ENCODE assay signal across 20 mouse cellular contexts in the genomic region with DNA sequence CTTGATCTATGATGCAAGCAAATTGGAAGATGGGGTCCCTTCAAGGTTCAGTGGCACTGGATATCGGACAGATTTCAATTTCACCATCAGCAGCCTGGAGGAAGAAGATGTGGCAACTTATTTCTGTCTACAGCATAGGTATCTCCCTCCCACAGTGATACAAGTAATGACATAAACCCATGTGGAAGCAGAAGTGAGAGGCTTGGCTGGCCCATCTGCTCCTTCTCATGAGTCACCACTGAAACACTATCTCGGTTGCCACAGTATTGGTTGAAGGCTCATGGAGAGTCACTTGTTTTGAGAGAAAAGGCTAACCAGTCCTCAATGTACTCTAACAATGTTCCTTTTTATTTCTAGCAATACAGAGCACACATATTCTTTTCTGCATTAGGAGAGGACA.
A peak's percentile ranks its signal among the peaks of the same experiment; 100 is the strongest.
DNase-seq lines count a peak whose midpoint lies in the region; ATAC-seq and TF ChIP-seq lines count a peak whose summit lies in the region.
"Had no signal": no experiment of that assay in that cellular context is flagged by ENCODE, and none has a peak within 500 bp of the region (broad histone marks: within the 10 kb centered on the region; RNA-seq: fewer than 3 reads in every experiment).

No protein-coding gene starts in this region.

- peak; percentile 100 for ATAC-seq in frontal cortex, adult (ENCODE audit: low TSS enrichment)
- ATAC-seq: CD4-positive, CD25-positive, alpha-beta regulatory T cell, adult 4 months; inflammation-experienced regulatory T-cells, adult 6 months; midbrain, embryonic 16.5 days had no signal

- H3K27ac ChIP-seq in layer of hippocampus, adult 2 months = no peak overlapping the region
- H3K27ac ChIP-seq: embryonic facial prominence, embryonic 10.5 days; hindbrain, embryonic 13.5 days; neural tube, embryonic 15.5 days had no signal

- no peak for TF ChIP-seq CTCF in layer of hippocampus, adult 2 months (conservative IDR thresholded peaks at IDR 0.05)

- DNase-seq in frontal cortex, postnatal 10 days (ENCODE audit: low spot score in 2 of 2) = no peak
- DNase-seq in layer of hippocampus, adult 2 months (ENCODE audit: low spot score in 2 of 2) = peak; percentile 10 to 16
- DNase-seq in layer of hippocampus, postnatal 36 days = no peak
- peak; percentile 0 to 2 for DNase-seq in right cerebral cortex, postnatal 36 days (ENCODE audit: low spot score in 2 of 2)
- no peak for DNase-seq in right cerebral cortex, postnatal 14 days
- DNase-seq in MN1 (ENCODE audit: low spot score) = no peak
- no peak for DNase-seq in heart, adult 8-10 months (ENCODE audit: low spot score)
- DNase-seq: adrenal gland, postnatal 36 days; cerebellum, adult 2 months; heart, postnatal 10 days; kidney, adult 2 months; lung, adult 2 months; thymus, postnatal 25 days had no signal

- H3K4me3 ChIP-seq in layer of hippocampus, adult 2 months = no peak overlapping the region
- H3K4me3 ChIP-seq: embryonic facial prominence, embryonic 10.5 days; hindbrain, embryonic 13.5 days; neural tube, embryonic 15.5 days had no signal

Comparison
In these comparisons a context has a peak if more than half of its experiments do, and no peak if none do; other contexts are left out.
1. DNase-seq: peak in layer of hippocampus, adult 2 months (2 of 2) and right cerebral cortex, postnatal 36 days (2 of 2); none in frontal cortex, postnatal 10 days (0 of 2), layer of hippocampus, postnatal 36 days (0 of 2), right cerebral cortex, postnatal 14 days (single experiment), MN1 (single experiment) and heart, adult 8-10 months (single experiment).